Mouse (Mus musculus) cerebellum, postnatal 4 days (tissue): ENCODE data around the gene Snapc2.
A peak's percentile ranks its signal among the peaks of the same experiment; 100 is the strongest.
"Not testable (repeated sequence)": the region's sequence is repeated elsewhere in the genome, so short reads cannot be mapped to it uniquely, and the experiment has no call there.

Source experiments
- DNase-seq, 2 experiments: peaks; one replicate each; pipeline ENCODE4 v3.0.0; 2022; ENCODE audit warnings: low spot score in 2 of 2, mixed read lengths in 1 of 2

Snapc2 gene

DNA sequence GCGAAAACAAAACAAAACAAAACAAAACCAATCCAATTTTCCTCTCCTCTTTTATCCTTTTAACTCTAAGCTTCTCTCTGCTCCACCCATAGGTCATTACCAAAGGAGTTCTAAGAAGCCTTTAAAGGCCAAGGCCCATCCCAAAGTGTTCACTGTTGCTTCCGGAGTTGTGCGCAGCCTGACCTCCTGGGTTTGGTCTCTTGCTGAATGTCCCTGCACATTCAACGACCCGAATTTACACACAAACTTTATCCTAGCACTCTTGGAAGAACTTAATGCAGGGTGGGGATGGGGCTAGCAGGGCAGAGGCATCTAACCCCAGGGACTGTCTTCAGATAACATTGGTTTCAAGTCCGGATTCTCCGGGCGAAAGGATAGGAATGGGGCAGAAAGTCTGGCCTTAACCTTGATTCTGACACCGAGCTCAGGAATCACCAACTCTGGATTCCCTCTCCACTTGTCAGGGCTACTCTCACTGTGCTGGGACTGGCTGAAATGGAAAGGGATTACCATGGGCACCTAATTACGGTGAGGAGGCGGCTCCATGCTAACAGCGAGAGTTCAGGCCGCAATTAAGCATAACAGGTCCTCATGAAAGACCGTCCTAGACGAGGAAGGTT is 15.0 kb upstream of the Snapc2 start:
- no peak for DNase-seq

DNA sequence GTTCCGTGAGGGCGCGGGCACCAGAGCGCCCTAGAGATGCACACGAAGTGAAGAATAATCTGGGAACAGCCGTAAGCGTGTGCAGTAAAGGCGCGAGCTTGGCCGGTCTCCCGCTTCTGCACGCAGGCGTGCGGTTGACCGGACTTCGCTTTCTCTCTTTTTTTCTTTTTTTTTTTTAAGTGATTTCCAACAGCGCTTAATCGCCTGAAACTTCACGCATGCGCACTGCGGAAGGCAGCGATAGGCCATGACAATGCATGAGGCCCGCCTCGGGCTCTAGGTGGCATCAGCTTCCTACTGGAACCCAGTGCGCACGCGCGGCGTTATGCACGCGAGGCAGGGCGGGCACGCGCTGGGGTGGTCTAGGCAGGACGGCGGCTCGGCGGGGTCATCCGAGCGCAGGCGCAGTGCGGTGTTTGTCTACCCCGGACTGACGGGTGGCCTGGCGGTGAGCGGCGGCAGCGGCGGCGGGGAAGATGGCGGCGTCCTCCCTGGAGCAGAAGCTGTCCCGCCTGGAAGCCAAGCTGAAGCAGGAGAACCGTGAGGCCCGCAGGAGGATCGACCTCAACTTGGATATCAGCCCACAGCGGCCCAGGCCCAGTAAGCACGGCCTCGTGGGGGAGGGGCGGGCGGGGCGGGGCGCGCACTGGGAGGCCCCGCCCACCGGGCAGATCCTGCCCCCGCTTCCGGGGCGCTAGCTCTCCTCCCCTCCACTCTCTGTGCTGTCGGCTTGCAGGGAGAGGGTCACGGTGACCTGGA is 14.3 kb upstream of the Snapc2 start, which contains the start of the genes Map2k7 and Gm49320:
TSS of gene Map2k7 (plus strand) at position 307 of the 759 bp plus-strand sequence.
TSS of gene Gm49320 (plus strand) at position 432 of the 759 bp plus-strand sequence.
- peak; percentile 100 for DNase-seq

DNA sequence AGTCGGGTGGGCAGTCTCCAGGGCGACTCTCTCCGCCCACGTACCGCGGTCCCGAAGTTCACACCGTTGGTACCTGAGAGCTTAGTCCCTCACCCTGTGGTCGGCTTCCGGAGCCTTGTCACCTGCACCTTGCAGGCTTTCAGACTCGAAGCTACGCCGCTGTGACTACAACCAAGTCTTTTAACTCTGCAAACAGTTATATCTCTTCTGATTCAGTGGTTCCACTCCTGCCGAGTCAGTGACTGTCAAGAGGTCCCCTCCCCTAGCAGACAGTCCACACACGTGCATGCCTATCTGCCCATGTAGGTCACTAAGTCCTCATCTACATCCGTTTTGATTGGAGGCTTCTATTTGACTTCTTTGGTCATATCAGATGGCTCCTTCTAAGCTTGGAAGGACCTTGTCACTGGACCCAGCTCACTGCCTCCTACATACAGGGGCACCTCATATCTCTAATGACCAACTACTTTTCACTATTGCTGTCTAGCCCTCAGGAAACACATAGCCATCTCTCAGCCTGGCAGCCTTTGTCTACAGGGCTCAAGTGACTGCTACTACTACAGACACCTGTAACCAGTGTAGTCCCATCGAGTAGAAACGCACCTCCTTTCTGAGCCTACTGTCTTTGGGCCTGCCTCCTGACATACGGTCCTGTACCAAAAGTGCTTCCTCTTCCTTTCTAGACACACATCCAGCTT is 13.5 kb upstream of the Snapc2 start:
- no peak for DNase-seq

DNA sequence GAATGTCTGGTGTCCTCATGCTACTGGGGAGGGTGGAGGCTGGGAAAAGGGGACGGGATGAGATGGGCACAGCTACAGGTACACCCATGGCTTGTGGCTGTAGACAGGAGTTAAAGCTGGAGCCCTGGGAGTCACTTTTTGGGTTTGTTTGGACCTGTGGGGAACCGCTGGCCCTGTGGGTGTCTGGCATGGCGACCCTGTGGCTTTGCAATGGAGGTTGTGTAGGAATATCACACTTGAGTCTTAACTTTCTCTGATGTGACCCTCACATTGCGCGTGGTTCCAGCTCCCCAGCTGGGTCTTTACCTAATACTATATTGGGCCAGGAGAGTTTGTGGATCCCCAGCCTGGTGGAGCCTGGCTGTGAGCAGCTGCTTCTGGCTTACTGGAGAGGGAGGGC is 7.8 kb upstream of the Snapc2 start:
- DNase-seq: no peak

DNA sequence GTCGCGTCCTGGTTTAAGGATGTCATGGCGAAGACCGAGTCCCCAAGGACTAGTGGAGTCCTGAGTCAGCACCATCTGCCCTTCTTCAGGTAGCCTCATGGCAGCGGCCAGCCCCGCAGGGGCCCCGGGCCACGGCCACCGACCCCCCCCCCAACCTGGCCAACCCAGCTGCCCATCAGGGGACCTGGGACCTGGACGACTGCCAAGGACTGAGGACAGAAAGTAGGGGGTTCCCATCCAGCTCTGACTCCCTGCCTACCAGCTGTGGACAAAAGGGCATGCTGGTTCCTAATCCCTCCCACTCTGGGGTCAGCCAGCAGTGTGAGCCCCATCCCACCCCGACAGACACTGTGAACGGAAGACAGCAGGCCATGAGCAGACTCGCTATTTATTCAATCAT is 7.1 kb upstream of the Snapc2 start:
- no peak for DNase-seq

DNA sequence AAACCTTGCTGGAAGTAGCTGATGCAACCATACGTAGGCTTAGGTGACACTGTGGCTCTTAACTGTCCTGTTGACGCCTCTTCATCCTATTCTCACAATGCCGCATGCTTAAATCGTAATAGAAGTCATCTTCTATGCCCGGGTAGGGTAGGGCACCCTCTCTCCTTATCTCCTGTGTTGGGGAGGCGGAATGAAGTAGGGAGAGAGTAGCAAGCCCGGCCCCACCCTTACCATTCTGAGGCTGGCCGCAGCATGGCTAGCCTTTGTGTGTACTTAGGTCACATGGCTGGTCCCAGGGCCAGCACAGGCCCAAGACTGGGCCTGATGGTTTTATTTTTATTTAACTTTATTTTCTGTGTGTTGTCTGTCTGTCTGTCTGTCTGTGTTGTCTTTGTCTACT is 5.6 kb upstream of the Snapc2 start:
- DNase-seq: no peak

DNA sequence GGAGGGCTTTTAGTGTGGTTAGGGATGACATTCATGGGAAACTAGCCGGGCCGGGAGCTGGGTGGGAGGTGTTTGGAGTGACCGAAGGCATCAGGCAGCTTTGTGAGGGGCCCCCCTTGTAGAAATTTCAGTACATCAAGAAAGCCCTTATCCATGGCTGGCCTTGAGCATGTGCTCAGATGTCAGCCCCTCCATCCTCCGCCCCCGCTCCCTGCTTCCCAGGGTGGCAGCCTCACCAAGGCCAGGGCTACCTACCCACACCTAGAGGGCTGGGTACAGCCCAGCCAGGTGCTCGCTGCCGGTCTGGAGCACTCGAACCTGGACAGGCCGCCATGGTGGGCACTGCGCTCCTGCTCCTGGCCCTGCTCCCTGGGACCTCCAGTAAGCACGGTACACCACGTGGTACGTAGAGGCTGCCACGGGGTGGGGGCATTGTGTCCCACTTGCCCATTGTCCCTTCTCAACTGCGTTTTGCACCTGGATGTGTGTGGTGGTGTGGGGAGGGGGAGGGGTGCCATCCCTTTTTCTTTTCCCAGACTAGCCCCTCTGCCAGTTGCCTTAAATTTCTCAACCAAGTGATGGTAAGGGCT is 4.8 kb upstream of the Snapc2 start, which contains the start of gene Tgfbr3l:
TSS of gene Tgfbr3l (plus strand) at position 264 of the 590 bp plus-strand sequence.
- no peak for DNase-seq

DNA sequence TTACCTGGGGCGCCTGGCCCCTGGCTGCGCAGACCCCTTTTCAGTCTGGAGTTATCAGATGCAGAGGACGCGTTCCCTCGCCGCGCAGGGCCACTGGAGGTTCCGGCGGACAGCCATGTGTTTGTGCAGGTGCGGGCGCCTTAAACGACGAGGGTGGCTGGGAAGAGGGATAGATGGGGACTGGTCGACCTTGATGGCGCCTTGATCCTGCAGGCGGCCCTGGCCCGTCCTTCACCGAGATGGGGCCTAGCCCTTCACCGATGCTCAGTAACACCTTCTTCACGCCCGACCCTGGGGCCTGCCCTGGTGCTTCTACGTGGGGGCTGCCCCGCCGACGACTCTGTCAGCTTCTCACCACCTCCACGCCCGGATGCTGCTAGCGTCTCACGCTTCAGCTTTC is 3.7 kb upstream of the Snapc2 start:
- DNase-seq: no peak

DNA sequence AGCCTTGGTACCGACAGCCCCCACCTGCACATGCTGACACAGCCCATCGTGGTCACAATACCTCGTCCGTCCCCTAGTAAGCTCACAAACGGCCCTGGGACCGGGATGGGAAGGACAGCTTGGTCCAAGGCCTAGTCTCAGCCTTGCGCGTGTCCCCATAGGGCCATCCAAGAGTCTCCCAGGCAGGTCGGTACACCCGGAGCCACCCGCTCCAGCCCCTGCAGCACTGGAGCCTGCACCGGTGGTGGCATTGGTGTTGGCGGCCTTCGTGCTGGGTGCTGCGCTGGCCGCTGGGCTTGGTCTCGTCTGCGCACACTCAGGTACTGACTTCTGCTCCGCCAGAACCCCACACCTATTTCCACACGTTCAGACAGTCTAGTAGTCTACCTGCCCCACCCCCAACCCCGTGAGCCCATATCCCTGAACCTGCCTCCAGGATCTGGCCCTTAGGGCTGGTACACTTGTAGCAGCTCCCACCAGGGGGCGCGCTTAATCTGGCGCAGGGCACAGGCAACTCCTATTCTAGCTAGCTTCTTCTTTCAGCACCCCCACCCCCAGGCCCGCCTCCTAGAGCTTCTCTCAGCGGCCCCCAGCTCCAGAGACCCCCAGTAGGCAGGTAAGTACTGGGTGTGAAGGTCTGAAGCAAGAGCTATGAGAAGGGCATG is 2.4 kb upstream of the Snapc2 start:
- DNase-seq: peak; percentile 75 to 82

DNA sequence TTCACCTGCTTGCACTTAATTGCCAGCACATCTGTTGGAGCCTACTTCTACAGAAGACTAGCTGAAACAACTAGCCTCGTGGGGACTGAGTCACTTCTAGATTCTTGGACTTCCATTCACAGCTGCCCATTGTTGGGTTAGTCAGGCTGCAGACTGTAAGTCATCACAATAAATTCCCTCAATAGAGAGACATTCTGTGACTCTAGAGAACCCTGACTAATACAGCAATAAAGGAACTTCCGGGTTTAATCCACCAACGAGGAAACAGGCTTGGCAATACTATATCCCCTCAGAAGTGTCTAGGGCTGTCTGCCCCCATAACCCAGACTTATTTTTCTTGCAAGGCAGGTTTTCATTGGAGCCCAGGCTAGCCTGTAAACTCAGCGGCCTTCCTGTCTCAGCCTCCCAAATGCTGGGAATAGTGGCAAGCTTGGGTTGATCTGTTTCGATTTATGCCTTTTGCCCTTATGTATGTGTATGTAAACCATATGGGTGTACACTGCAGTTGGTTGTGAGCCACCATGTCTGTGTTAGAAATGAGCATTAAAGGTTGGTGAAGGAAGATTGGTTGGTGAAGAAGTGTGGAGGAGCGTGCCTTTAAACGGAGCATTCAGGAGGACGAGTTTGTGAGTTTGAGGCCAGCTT is 642 bp upstream of the Snapc2 start:
- DNase-seq: no peak

DNA sequence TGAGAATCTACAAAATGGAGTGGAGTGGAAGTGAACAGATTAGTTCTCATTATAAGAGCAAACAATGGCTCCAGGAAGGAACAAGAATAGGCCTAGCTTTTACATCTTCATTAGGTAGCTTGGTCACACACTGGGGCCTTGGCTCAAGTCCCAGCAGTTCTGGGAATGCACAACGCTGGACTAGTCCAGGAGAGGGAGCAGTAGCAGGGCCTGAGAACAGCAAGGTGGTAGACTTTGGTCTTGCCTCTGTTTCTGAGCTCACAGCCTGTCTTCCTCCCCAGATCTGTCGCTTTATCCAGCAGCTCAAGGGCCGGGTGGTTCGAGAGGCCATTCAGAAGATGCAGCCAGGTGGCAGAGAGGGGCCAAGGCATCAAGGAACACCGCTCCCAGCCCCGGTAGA is 1.1 kb downstream of the Snapc2 start:
- peak in 1 of 2 experiments; percentile 81 for DNase-seq

DNA sequence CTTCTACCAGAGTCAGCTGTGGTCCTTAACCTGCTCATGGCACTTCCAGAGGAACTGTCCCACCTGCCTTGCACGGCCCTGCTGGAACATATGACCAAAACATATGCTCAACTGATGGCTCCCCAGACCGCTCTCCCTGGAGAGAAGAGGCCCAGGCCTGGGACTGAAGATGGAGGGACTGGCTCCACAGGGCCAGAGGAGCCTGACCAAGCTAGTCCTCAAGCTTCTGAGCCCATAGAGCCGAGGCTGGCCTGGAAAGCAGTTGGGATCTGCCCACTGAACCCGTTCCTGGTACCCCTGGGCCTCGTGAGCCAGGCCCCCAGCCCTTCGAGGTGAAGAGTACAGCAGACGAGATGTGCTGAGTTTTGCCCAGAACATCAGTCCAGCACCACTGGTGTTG is 2.6 kb downstream of the Snapc2 start:
- not testable (repeated sequence) for DNase-seq

DNA sequence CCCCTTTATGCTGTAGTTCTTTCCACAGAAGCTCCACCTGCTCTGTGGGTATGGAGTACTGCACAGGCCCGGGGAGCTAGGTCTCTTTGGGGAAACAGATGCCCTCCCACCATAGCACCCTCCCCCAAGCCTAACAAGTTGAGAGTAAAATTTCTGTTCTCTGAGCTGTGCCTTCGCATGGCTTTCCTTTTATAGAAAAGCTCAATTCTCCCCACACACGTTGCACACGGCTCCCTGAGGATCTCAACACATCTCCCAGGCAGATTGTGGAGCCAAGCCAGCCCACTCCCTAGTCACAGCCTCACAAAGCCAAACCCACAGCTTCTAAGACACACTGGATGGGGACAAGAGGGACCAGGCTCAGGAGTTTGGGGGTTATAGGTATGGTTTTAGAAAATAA is 4.0 kb downstream of the Snapc2 start:
- DNase-seq: no peak

DNA sequence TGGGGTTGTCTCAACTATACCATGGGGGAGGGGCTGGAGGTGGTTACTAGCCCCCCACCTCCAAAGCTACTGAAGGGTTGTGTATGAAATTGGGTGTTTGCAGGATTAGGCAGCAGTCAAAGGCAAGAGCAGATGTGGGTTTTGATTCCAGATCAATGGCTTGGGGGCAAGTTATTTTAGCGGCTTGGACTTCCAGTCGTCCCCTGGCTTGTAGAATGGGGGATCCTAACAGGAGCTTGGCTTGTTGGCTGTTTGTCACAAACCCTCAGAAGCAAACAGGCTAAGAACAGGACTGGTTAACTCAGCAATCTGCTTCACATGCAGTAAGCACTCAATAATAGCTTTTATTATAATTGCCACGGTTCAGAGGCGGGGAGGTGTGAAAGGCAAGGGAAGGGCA is 4.5 kb downstream of the Snapc2 start:
- DNase-seq: no peak

DNA sequence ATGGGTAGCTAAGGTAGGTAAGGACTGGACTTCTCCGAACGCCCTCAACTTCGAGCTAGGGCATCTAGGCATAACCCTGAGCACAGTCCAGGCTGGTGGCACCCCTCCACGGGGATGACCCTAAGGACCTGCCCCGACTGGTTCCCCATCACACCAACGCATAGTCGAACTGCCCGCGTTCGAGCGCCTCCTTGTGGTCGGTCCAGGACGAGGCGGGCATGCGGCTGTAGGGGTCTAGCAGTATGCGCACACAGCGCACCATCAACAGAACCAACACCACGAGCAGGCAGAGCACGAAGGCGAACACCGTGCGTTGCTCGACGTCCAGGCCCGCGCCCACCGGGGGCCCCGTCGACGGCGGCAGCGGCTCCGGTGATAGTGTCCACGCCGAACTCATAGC is 5.4 kb downstream of the Snapc2 start:
- peak; percentile 82 to 93 for DNase-seq

DNA sequence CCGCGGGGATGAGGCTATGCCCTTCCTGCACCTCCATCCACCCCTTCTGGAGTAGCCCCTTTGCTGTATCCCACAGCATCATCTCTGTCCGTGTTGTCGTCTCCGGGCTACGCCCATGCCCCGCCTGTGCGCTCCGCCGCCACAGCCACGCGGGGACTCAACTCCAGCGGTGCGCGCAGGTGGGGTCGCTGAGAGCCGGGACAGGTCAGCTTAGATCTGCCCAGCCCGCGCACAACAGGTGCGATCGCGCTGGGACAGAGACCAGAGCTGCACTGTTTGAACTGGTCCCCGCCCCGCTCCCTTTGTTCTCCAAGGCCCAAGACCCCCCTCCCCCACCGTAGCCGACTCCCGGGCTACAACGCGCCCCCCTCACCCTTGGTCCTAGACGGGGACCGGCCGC is 5.8 kb downstream of the Snapc2 start:
- peak in 1 of 2 experiments; percentile 75 for DNase-seq

DNA sequence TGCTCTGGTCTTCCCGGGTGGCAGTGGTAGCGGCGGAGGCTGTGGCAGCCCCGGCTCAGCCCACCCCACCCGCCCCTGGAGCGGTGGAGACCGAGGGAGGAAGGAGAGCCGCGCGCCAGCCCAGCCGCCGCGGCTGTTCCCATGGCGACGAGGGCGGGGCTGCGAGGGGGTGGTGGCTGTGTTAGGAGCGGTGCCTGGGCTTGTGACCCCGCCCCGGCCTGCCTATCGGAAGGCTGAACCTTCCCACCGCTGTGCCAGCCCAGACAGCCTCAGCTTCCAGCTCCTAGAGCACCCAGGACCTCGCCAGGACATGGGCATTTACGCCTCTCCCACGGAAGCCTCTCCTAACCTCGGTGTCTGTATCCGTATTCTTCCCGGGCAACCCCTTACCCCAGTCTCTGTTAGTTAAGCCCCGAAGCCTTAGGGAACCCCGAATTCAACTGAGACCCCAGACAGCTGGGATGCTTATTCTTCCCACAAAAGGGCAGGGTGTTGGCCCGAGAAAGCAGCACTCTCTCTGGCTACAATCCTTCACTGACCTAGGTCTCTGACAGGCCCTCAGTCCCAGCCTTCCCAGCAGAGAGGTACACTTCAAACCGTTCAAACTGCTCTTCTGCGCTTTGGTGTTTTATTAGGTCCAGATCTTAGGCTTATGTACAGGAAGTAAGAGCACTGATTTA is 6.4 kb downstream of the Snapc2 start, which contains the start of gene Ctxn1:
TSS of gene Ctxn1 (minus strand) at position 150 of the 680 bp plus-strand sequence.
- peak; percentile 89 to 94 for DNase-seq

DNA sequence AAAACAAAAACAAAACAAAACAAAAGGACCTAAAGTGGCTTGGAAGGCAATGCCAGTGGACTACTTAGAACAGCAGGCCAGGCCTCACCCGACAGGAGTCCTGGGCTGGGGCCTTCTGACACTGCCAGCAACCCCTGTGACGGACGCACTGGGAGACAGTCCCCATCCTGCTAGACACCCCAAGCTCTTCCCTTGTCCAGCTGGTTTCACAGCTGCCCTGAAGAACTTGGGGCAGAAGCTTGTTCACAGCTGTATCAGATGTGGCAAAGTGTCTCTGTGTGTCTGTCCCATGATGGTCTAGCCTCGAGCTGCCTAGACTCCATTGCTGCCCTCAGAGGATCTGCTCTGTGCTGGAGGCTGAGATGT is 6.9 kb downstream of the Snapc2 start:
- DNase-seq: no peak

DNA sequence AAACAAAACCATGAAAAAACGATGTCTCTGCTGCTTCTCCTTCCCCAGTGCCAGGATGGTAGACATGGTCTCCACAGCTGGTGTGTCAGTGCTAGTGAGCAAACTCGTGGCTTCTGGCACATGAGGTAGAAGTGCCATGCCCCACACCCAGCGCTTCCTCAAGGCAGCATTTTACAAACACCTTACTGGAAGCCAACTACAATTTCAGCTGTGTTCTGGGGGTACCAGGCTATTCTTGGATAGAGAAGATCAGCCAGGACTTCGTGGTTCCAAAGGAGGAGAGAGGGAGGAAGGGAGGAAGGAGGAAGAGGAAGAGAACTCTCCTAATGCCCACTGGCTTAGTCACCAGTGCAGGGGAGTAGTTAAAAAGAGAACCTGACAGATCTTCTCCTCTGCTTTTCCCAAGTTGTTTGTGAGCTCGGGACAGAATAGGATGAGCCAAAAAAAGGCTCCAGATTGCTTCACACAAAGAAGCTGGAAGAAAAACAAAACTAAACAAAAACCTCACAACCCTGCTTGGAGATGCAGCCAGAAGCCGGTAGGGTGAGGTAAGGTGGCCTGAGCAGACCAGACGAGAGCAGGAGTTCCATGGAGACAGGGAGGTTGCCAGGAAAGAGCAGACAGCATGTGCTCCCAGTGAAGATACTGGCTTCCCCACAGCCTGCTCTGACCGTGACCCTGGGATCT is 10.4 kb downstream of the Snapc2 start:
- no peak for DNase-seq
